Mouse (Mus musculus) E14TG2a.4 (cell line): ENCODE measurements around the gene S100a11.

ENCODE experiments used
- CTCF ChIP-seq: conservative IDR thresholded peaks from 2 replicates; pipeline ENCODE4 v1.5.1; 2014; ENCODE audit warnings: low read length
- NANOG ChIP-seq: IDR thresholded peaks from 2 replicates; pipeline ENCODE4 v1.6.1; 2014; ENCODE audit warnings: borderline replicate concordance, low read length, mixed read lengths

DNA sequence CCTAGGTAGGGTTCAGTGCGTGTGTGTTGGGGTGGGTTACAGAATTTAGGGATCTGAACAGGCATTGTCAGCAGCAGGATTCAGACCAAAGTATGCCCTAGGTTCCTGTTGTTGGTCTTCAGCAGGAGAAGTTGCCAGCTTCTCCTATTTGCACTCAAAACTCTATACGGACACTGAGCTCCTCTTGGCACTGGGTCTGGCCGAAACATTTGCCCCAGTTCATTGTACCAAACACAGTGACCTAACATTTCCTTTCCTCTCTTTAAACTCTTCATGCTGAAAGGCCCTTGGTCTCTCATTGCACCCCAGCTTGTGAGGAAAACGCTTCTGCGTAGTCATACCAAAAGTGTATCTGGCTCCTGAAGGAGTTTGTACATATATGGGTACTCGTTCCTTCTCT is 39.7 kb downstream of the S100a11 start:
- TF ChIP-seq CTCF (no peak), NANOG (no peak)
